Mouse (Mus musculus) telencephalon, adult 2 months (tissue): ENCODE results near the gene Dazap1.

ENCODE experiments used
- DNase-seq: peaks from one replicate; pipeline ENCODE4 v3.0.0-alpha.2; 2011; ENCODE audit warnings: low read depth, low spot score

The Dazap1 gene

DNA sequence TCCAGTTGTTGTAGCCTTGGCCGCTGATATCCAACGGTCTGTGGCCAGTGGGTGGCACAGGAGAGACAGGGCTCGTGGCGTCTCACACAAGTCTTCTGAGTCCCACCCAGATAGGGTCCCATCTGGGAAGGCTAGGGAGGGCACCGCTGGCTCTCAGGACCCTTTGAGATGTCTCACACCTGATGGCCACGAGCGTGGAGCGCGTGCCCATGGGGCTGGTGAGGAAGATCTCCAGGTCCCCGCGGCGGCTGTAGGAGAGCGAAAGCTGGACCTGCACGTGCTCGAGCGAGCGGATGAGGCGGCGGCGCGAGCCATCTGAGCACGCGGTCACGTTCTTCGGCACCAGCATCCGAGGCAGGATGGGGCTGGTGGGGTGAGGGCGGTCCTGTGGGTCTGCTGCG lies 61.5 kb downstream of the Dazap1 start:
- no peak for DNase-seq

DNA sequence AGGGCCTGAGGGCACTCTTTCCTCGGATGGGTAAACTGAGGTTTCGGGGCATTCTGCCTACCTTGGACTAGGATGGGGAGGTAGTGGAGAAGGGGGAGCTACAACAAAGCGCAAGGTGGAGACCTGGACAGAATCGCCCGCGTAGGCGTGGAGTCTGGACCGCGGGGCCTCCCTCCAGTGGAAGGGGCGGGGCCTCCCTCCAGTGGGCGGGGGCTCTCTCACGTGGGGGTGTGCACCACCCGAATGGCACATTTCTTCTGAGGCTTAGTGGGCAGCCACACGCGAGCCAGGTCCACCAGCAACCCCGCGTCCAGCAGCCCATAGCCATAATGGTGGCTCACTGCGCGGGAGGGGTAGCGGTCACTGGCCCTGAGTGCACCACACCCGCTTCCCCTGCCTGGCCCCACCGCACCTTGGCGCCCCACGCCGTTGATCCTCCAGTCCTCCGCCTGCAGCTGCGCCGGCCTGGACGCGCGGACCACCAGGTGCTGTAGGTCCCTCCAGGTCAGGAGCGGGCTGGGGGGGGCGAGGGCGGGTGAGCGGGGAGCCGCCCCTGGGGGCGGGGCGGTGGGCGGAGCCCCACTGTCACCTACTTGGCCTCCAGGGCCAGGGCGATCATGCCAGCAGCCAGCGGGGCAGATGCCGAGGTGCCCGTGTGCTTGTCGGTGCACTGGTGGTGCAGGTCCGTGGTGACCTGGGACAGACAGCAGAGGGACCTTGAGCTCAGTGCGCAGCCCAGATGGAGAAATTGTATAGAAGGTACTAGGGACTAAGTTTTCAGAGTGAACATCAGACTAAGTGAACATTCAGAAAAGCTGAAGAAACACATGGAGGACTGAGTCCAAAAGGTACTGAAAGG lies 62.2 kb downstream of the Dazap1 start:
- DNase-seq, result no peak

DNA sequence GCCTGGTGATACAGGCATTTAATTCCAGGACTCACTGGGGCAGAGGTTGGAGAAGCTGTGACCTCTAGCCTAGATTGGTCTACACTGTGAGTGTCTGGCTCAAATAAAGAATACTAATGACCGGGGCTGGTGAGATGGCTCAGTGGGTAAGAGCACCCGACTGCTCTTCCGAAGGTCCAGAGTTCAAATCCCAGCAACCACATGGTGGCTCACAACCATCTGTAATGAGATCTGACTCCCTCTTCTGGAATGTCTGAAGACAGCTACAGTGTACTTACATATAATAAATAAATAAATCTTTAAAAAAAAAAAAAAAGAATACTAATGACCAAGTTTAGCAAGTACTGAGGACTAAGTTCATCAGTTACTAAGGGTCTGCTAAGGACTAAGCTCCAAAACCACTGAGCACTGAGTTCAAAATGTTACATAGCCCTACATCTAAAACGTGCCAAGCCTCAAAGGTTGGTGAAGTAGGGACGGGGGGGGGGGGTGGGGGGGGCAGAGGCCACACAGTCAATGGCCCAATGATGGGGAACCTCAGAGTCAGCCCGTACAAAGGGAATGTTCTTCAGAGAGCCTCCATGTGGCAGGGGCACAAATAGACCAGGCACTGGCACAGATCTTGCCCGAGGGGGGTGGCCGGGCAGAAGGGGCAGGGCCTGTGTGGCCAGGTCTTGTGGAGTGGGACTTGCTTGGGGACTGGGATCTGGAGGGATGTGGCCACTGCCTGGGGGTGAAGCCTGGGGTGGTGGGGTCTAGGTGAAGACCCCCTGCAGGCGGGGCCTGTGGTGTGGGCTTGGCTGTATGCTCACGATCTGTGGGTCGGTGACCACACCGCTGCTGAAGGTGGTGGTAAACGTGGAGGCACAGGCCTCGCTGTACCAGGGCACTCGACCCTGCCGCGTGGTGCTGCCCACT lies 63.1 kb downstream of the Dazap1 start:
- no peak for DNase-seq

DNA sequence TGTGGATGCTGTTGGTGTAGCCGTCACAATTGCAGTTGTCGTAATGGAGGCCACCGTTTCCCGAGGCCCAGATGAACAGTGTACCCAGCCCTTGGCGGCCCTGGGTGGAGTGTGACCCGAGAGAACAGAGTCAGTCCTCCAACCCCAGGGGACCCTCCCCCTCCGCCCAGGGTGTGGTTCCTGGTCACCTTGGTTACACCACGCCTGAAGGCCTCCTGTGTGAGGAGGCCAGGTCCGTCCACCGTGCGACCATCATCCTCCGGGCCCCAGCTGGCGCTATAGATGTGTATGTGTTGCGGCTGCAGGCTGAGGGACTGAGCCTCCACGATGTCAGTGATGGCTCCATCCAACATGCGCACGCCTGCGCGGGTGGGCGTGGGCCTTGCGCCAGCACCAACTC lies 63.8 kb downstream of the Dazap1 start:
- no peak for DNase-seq

GRCm38 (mm10) chr10:80329273-80330081 lies 68.2 kb downstream of the Dazap1 start, which contains the start of the genes Pcsk4 and Reep6:
Pcsk4 (minus strand) TSS chr10:80329498.
Reep6 (plus strand) TSS chr10:80329953.
- DNase-seq, result peak; percentile 96

DNA sequence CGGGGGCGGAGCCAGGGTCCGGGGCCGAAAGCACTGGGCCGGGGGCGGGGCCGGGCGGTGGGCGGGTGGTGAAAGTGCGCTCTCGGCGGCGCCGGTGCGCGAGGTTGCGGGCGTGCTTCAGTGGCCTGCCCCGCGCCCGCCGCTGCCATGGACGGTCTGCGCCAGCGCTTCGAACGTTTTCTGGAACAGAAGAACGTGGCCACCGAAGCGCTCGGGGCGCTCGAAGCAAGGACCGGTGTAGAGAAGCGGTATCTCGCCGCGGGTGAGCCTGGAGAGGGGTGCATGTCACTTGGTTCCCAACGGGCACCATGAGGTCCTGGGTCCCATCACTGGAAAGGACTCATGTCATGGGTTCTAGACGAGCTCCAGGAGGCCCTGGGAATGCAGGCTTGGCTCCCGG lies 68.8 kb downstream of the Dazap1 start:
- no peak for DNase-seq

GRCm38 (mm10) chr10:80330888-80331287 lies 69.6 kb downstream of the Dazap1 start:
- no peak for DNase-seq

DNA sequence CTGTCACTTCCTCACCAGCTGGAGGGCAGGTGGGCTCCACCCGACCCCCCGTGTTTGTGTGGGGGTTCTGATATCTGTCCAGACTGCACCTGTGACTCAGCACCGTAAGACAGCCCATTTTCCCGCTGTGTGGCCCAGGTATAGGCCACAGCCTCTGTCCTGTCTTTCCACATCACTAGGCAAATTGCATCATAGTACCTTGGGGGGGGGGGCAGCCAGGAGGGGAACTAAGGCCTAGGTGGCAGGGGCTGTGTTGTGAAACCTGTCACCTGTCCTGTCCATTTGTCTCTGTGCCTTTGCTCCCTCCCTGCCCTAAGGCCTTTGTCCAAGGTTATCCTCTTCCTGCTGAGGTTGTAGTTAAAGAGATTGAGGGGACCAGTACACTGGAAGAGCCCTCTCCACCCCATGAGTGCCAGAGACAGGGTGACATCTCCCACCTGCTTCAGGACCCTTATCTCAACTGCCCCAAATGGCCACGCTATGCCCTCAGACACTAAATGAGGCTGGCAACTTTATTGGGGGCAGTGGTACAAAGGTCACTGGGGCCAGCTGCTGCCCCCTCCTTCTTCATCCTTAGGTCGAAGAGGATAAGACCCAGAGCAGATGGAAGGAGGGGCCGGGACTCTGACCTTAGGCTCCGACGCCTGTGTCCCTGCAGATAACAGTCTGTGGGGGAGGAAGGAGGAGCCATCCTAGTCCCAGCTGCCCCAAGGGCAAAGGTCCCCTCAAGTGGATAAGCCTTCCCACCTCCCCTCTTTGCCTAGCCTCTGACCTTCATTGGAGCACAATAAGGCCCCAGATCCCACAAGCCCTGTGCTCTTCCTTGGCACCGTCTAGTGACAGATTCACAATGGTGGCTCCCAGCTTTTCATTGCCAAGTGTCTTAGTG lies 70.6 kb downstream of the Dazap1 start:
- DNase-seq, result no peak

DNA sequence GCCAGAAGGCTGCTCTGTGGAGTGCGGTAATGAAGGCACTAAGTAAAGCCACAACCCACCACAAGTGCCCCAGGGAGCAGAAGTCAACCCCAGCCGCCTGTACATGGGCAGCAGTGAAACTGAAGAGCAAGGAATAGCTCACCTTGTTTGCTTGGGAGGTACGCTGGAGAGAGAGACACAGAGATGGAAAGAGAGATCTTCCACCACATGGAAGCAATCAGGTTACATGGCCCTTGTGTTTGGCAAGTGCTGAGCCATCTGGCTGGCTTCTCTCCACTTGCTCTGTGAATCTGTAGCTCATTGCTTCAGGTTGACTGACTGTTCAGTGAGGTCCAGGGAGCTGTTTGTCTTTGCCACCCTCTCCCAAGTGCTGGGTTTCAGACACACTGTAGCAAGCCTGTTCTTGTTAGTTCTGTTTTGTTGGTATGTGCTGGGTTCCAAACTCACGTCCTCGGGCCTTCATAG lies 71.3 kb downstream of the Dazap1 start:
- DNase-seq, result no peak

DNA sequence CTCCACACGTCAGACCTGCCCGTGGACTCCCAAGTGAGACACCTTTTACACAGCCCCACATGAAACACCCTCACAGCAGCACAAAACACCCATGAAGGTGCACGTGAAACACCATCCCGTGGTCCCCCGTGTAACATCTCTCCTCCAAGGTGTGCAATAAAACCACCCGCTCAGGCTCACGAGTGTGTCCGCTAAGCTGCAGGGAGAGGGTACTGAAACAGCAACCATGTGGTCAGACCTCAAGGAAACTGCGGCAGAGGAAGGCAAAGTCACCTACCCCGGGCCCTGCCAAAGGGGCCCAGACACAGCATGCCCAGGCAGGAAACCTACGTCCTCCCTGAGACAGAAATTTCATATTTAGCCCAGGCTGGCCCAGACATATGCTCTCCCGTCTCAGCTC lies 75.0 kb downstream of the Dazap1 start:
- no peak for DNase-seq
